Mouse (Mus musculus): Measurements from ENCODE around the gene Igsf11. TPM values are rescaled to one million over a fixed set of nuclear protein-coding genes. Genes with fewer than 3 reads are reported as not detected.

Gene Igsf11
- total and polyA plus RNA-seq, 3 experiments: 0.05 to 0.19 TPM; not detected in 1

DNA sequence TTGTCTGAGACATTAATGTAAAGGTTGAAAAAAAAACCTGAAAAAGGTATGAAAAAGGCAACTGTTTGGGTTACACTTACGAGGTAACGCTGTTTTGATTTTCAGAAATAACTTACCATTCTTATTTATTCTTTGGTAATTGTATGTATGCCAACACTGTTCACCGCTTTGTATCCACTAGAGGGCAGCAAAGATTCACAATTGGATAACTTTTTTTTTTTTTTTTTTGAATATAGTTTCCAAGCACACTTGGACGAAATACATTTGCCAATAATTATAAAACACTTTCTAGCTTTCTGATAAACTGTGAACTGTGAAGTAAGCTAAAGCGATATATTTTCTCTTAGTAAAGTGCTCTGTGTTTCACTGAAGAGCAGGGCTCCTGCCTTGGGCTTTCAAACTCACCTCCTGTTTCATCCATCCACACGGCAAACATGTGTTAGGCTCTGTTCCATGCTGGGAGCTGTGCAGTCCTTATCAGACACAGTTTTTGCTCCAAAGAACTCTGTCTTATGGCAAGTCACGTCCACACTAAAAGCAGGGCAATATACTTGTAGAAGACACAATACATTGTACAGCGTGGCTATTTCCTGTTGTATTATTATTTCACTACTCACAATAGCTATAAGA is 34.2 kb upstream of the Igsf11 start (continued):
- TF ChIP-seq ETS1 (conservative IDR thresholded peaks at IDR 0.05; ENCODE audit: low read depth, low read length) (no peak), RCOR1 (conservative IDR thresholded peaks at IDR 0.05; ENCODE audit: low read depth, low read length) (no peak), TBP (conservative IDR thresholded peaks at IDR 0.05; ENCODE audit: low read depth, low read length) (no peak), KAT2A (IDR thresholded peaks at IDR 0.05; ENCODE audit: insufficient replicate concordance, low read length) (no peak), USF2 (conservative IDR thresholded peaks at IDR 0.05; ENCODE audit: low read depth, low read length) (no peak), MAFK (IDR thresholded peaks at IDR 0.05; ENCODE audit: insufficient replicate concordance, low read length) (no peak), BHLHE40 (IDR thresholded peaks at IDR 0.05; ENCODE audit: low read depth, low read length) (no peak), E2F4 (IDR thresholded peaks at IDR 0.05; ENCODE audit: insufficient replicate concordance, low read depth, low read length) (peak; percentile 79; the same call in 1 of the 2 replicates), TCF12 (IDR thresholded peaks at IDR 0.05; ENCODE audit: low read depth, low read length) (no peak), JUN (IDR thresholded peaks at IDR 0.05; ENCODE audit: insufficient read depth, low read depth, low read length) (no peak), UBTF (IDR thresholded peaks at IDR 0.05; ENCODE audit: low read depth, low read length) (no peak; the same call in 1 of the 2 replicates), POLR2AphosphoS2 (IDR thresholded peaks at IDR 0.05; ENCODE audit: low read depth, low read length) (no peak)

DNA sequence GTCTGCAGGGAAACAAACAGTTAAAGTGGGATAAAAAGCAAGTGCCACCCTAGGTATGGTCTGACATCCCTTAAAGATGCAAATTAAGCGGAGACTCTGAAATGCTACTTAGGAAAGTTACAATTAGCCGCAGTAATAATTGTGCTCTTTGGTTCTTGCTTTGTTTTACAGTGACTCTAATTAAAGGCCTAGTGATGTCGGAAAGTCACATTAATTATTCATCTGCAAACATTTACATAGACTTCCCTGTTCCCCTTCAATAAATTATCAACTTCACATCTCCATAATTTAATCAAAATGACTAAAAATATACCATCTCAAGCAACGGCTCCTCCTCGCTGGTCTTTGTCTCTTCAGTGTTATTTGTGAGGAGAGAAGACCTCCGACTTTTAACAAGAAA is 31.9 kb upstream of the Igsf11 start:
- Histone ChIP-seq H3K79me2 (replicated peaks; ENCODE audit: control insufficient read depth, extremely low read depth, insufficient read depth, poor library complexity, severe bottlenecking) (no peaks in the 10 kb centered on the region), H3K27me3 (replicated peaks) (peaks cover 15% of the 10 kb centered on the region), H3K36me3 (replicated peaks in 1 of 2; ENCODE audit: control insufficient read depth in 1 of 2, insufficient read depth in 1 of 2, low read length in 1 of 2) (no peaks in the 10 kb centered on the region), H3K9ac (ENCODE audit: insufficient read depth, low read depth) (no peak overlapping the region), H3K27ac (ENCODE audit: insufficient read depth, low read depth) (no peak overlapping the region), H3K4me1 (ENCODE audit: control insufficient read depth in 1 of 2, insufficient read depth in 2 of 2) (no peaks in the 10 kb centered on the region), H3K9me3 (replicated peaks; ENCODE audit: low read length) (no peaks in the 10 kb centered on the region), H3K4me3 (replicated peaks in 1 of 3; ENCODE audit: low read depth in 2 of 3, low read length in 2 of 3, poor library complexity in 1 of 3) (no peak overlapping the region), H3K4me2 (ENCODE audit: insufficient read depth, low read depth, poor library complexity, severe bottlenecking) (no peak overlapping the region)
- dilution Hi-C loops (cut with MboI; ENCODE audit: extremely low pct_ligation_motif_present, extremely low pct_unique_long_range_greater_than_20kb, low sequenced_read_pairs) (no loop called here), in situ Hi-C loops (cut with MboI; ENCODE audit: low pct_ligation_motif_present, low pct_unique_long_range_greater_than_20kb, low sequenced_read_pairs) (no loop called here)
- no peak for DNase-seq (ENCODE audit: extremely low read depth)
- TF ChIP-seq KAT2A (IDR thresholded peaks at IDR 0.05; ENCODE audit: insufficient replicate concordance, low read length) (no peak), ZNF384 (IDR thresholded peaks at IDR 0.05; ENCODE audit: low read depth, low read length) (no peak), MAX (IDR thresholded peaks at IDR 0.05; ENCODE audit: low read length) (no peak)

DNA sequence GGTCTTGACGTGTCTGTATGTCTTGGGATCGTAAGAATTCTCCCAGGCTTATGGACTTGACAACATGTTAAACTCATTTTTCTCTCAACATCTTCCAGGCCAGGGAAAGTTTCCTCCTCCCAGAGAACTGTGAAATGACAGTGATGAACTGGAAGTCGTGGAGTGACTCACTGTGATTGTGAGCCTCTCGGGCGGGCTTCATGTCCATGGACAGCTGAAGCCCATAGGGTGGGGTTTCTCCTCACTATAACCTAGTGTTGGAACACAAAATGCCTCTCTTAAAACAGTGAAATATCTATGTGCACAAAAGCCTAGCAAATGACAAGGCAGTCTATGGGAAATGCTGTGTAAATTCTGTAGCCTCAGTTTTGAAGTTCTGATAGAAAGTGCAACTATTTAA is 28.1 kb upstream of the Igsf11 start:
- Histone ChIP-seq H3K4me3 (replicated peaks in 1 of 3; ENCODE audit: low read depth in 2 of 3, low read length in 2 of 3, poor library complexity in 1 of 3) (no peak overlapping the region), H3K36me3 (replicated peaks in 1 of 2; ENCODE audit: control insufficient read depth in 1 of 2, insufficient read depth in 1 of 2, low read length in 1 of 2) (no peaks in the 10 kb centered on the region), H3K27ac (ENCODE audit: insufficient read depth, low read depth) (no peak overlapping the region), H3K4me1 (ENCODE audit: control insufficient read depth in 1 of 2, insufficient read depth in 2 of 2) (no peaks in the 10 kb centered on the region), H3K4me2 (ENCODE audit: insufficient read depth, low read depth, poor library complexity, severe bottlenecking) (no peak overlapping the region), H3K27me3 (replicated peaks) (peaks cover 10% of the 10 kb centered on the region), H3K9me3 (replicated peaks; ENCODE audit: low read length) (no peaks in the 10 kb centered on the region), H3K9ac (ENCODE audit: insufficient read depth, low read depth) (no peak overlapping the region), H3K79me2 (replicated peaks; ENCODE audit: control insufficient read depth, extremely low read depth, insufficient read depth, poor library complexity, severe bottlenecking) (no peaks in the 10 kb centered on the region)
- dilution Hi-C loops (cut with MboI; ENCODE audit: extremely low pct_ligation_motif_present, extremely low pct_unique_long_range_greater_than_20kb, low sequenced_read_pairs): no loop called here
- TF ChIP-seq RCOR1 (conservative IDR thresholded peaks at IDR 0.05; ENCODE audit: low read depth, low read length) (no peak), BHLHE40 (IDR thresholded peaks at IDR 0.05; ENCODE audit: low read depth, low read length) (no peak), JUN (IDR thresholded peaks at IDR 0.05; ENCODE audit: insufficient read depth, low read depth, low read length) (no peak), POLR2AphosphoS2 (IDR thresholded peaks at IDR 0.05; ENCODE audit: low read depth, low read length) (no peak), MEF2A (IDR thresholded peaks at IDR 0.05; ENCODE audit: borderline replicate concordance, low read depth, low read length) (no peak), IRF4 (IDR thresholded peaks at IDR 0.05; ENCODE audit: low read depth, low read length) (no peak), EP300 (IDR thresholded peaks at IDR 0.05; ENCODE audit: low read length) (no peak)
- DNase-seq (ENCODE audit: extremely low read depth): no peak
- in situ Hi-C loops (cut with MboI; ENCODE audit: low pct_ligation_motif_present, low pct_unique_long_range_greater_than_20kb, low sequenced_read_pairs): no loop called here

Data from CH12.LX (cell line).